8 mouse cellular contexts compared by ENCODE assay signal in the genomic region with DNA sequence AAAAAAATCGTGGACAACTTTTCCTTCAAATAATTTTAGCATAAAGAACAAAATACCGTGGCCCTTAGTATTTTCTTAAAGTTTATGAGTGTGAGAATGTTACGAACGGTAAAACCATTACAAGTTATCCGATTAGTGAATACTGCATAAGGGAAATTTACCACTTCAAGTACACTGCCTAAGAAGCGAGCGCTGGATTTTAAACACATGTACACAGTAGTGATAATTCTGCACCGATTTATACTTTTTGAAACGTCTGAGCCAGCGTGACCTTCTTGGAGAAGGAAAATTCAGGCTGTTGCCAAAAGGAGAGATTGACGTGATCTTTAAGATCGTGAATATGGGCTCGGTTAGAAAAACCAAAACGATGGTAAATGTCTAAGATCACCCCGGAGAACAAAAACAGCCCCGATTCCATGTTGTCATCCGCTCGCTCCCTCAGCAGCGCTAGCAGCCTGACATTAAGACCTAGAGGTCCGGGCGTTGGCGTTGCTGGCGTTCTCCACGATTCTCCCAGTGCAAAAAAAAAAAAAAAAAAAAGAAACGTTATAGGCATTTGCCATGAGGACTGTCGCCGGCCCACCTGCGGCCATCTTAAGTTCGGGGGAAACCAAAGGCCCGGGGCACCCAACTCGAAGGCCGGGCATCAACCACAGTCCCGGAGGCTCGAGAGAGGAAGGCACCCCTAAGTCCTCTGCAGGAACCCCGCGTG. TPM values are rescaled to one million over a fixed set of nuclear protein-coding genes. Genes with fewer than 3 reads are reported as not detected.
DNase-seq lines count a peak whose midpoint lies in the region; ATAC-seq and TF ChIP-seq lines count a peak whose summit lies in the region.

No protein-coding gene starts in this region.

- ATAC-seq in kidney, embryonic 15.5 days (replicated peaks; ENCODE audit: low FRiP score): peak; percentile 69
- ATAC-seq in Patski: peak; percentile 28
- ATAC-seq in forebrain, embryonic 16.5 days: peak; percentile 65; the same call in 1 of the 2 replicates
- peak; percentile 51 for ATAC-seq in liver, embryonic 16.5 days (ENCODE audit: low read depth)

- CTCF ChIA-PET in Patski (lab: Charles Lee): interaction anchor here (1.4 kb wide), 1 partner anchor 316 kb away, joined by 3 read pairs; no protein-coding TSS in a partner anchor

- H3K9me3 ChIP-seq in kidney, embryonic 15.5 days (replicated peaks): no peaks in the 10 kb centered on the region
- no peaks in the 10 kb centered on the region for H3K9me3 ChIP-seq in forebrain, embryonic 16.5 days (ENCODE audit: control insufficient read depth, low read length)
- no peaks in the 10 kb centered on the region for H3K9me3 ChIP-seq in liver, embryonic 16.5 days (replicated peaks; ENCODE audit: control insufficient read depth, low read length)

- TF ChIP-seq CTCF in Patski (IDR thresholded peaks at IDR 0.05): no peak

- WGBS in kidney, embryonic 15.5 days: 1% methylated on average over 36 of the region's 36 CpGs
- 2% methylated on average over 36 of the region's 36 CpGs for WGBS in forebrain, embryonic 16.5 days
- under 1% methylated on average over 36 of the region's 36 CpGs for WGBS in liver, embryonic 16.5 days (ENCODE audit: insufficient replicate concordance)

- no peak for DNase-seq in kidney, postnatal 36 days
- DNase-seq in Patski (ENCODE audit: low read depth, low spot score): peak; percentile 48
- DNase-seq in cerebellum, adult 11 months: no peak
- no peak for DNase-seq in embryo, embryonic 9.5 days (ENCODE audit: extremely low spot score)
- DNase-seq in gastrocnemius, postnatal 4 days (ENCODE audit: low spot score in 2 of 2): no peak

- in situ Hi-C loops in Patski (cut with MboI; ENCODE audit: low pct_unique_long_range_greater_than_20kb): no loop called here

- peak overlapping the region; percentile 99 for H3K27ac ChIP-seq in kidney, embryonic 15.5 days
- H3K27ac ChIP-seq in forebrain, embryonic 16.5 days (ENCODE audit: low read length): peak overlapping the region; percentile 100
- peak overlapping the region; percentile 97 for H3K27ac ChIP-seq in liver, embryonic 16.5 days (ENCODE audit: low read length)

- POLR2A ChIA-PET in Patski (lab: Charles Lee): interaction anchor here (1.0 to 1.4 kb wide), 2 partner anchors 13 to 316 kb away, joined by 3 read pairs; no protein-coding TSS in a partner anchor

- H3K4me1 ChIP-seq in kidney, embryonic 15.5 days: peaks cover 20% of the 10 kb centered on the region
- peaks cover 24% of the 10 kb centered on the region for H3K4me1 ChIP-seq in forebrain, embryonic 16.5 days (replicated peaks; ENCODE audit: control insufficient read depth, insufficient read depth, low read length)
- H3K4me1 ChIP-seq in liver, embryonic 16.5 days (ENCODE audit: control insufficient read depth, low read depth, low read length): peaks cover 21% of the 10 kb centered on the region

- no peaks in the 10 kb centered on the region for H3K27me3 ChIP-seq in kidney, embryonic 15.5 days
- no peaks in the 10 kb centered on the region for H3K27me3 ChIP-seq in Patski
- no peaks in the 10 kb centered on the region for H3K27me3 ChIP-seq in forebrain, embryonic 16.5 days (replicated peaks; ENCODE audit: control insufficient read depth, insufficient read depth, low read length)
- no peaks in the 10 kb centered on the region for H3K27me3 ChIP-seq in liver, embryonic 16.5 days (ENCODE audit: control insufficient read depth, insufficient read depth, low read depth, low read length)

- peak overlapping the region; percentile 91 for H3K9ac ChIP-seq in kidney, embryonic 15.5 days
- H3K9ac ChIP-seq in forebrain, embryonic 16.5 days (replicated peaks; ENCODE audit: low read depth, low read length): peak overlapping the region; percentile 91
- H3K9ac ChIP-seq in liver, embryonic 16.5 days (ENCODE audit: low read depth, low read length): peak overlapping the region; percentile 93

- peak overlapping the region; percentile 85 for H3K4me3 ChIP-seq in kidney, embryonic 15.5 days (replicated peaks)
- peak overlapping the region; percentile 73 for H3K4me3 ChIP-seq in forebrain, embryonic 16.5 days (replicated peaks; ENCODE audit: low read length)
- peak overlapping the region; percentile 87 for H3K4me3 ChIP-seq in liver, embryonic 16.5 days (ENCODE audit: low read depth, low read length)

- peak overlapping the region; percentile 65 for H3K4me2 ChIP-seq in kidney, embryonic 15.5 days
- peak overlapping the region; percentile 85 for H3K4me2 ChIP-seq in forebrain, embryonic 16.5 days (ENCODE audit: low read length)
- peak overlapping the region; percentile 81 for H3K4me2 ChIP-seq in liver, embryonic 16.5 days (ENCODE audit: low read depth, low read length)

- H3K36me3 ChIP-seq in kidney, embryonic 15.5 days: peaks cover 7% of the 10 kb centered on the region
- no peaks in the 10 kb centered on the region for H3K36me3 ChIP-seq in forebrain, embryonic 16.5 days (ENCODE audit: control insufficient read depth, insufficient read depth)
- H3K36me3 ChIP-seq in liver, embryonic 16.5 days (ENCODE audit: control insufficient read depth, insufficient read depth): no peaks in the 10 kb centered on the region

RNA-seq across cellular contexts. Expression of gene Srek1, which starts 0.8 kb away (rescaled TPM):
- polyA plus RNA-seq in kidney, embryonic 15.5 days (2015; fragmentation: Nextera tagmentation; extraction: Ambion mirVana): 88.3 and 95.2 TPM in 2 replicates
- 57.7 TPM for polyA plus RNA-seq in Patski (2021)
- polyA plus RNA-seq in forebrain, embryonic 16.5 days (2015; fragmentation: Nextera tagmentation; extraction: Ambion mirVana): 76.0 and 77.5 TPM in 2 replicates
- 17.3 and 17.6 TPM in 2 replicates for polyA plus RNA-seq in liver, embryonic 16.5 days (2015; fragmentation: Nextera tagmentation; extraction: Ambion mirVana)
- 10 to 100 TPM; 46.9 to 64.2 TPM for total RNA-seq in gastrocnemius, postnatal 4 days (2021)
